Mouse (Mus musculus) bone marrow, adult 2 months (tissue): ENCODE data around the gene Fam234a.

Experiments
- CTCF ChIP-seq: fragments of 200-500 bp; IDR thresholded peaks from 2 replicates; pipeline ENCODE4 v1.5.1; 2011; ENCODE audit warnings: low read length, control low read depth; ENCODE audit not compliant: control insufficient read depth, insufficient read depth
- POLR2A ChIP-seq: fragments of 200-500 bp; IDR thresholded peaks from 2 replicates; pipeline ENCODE4 v1.6.1; 2011; ENCODE audit warnings: low read depth, mild to moderate bottlenecking, control low read depth, low read length, borderline replicate concordance; ENCODE audit not compliant: control insufficient read depth

- TF ChIP-seq CTCF (no peak), POLR2A (no peak)
Measured at GRCm38 (mm10) chr17:26192481-26193190, 51.4 kb downstream of the Fam234a start.
